8 mouse cellular contexts compared by ENCODE assay signal in genomic region chr7:28981651-28982273, GRCm38 (mm10). TPM values are rescaled to one million over a fixed set of nuclear protein-coding genes. Genes with fewer than 3 reads are reported as not detected.
DNase-seq lines count a peak whose midpoint lies in the region; ATAC-seq lines count a peak whose summit lies in the region.

Gene Eif3k (minus strand): TSS chr7:28981864.
Gene Map4k1 (plus strand): TSS chr7:28982050.

- H3K27me3 ChIP-seq in hindbrain, embryonic 11.5 days (ENCODE audit: control insufficient read depth, insufficient read depth, low read length) = no peaks in the 10 kb centered on the region

- ATAC-seq in hindbrain, embryonic 11.5 days (ENCODE audit: low FRiP score) = peak; percentile 96

- peak; percentile 98 for DNase-seq in Muller cell, postnatal 12 days (ENCODE audit: inconsistent ontology term)
- DNase-seq in cerebellum, adult 9-11 months = peak; percentile 98
- peak; percentile 98 to 99 for DNase-seq in frontal cortex, adult 2 months (ENCODE audit: extremely low spot score in 1 of 2, low spot score in 1 of 2)
- peak; percentile 99 for DNase-seq in hindbrain, embryonic 11.5 days (ENCODE audit: low spot score)
- DNase-seq in layer of hippocampus, postnatal 10 days (ENCODE audit: low spot score in 2 of 2) = peak; percentile 95 to 97
- peak; percentile 98 for DNase-seq in lung, postnatal 10 days
- peak; percentile 93 for DNase-seq in ovary, postnatal 36 days (ENCODE audit: low spot score)
- peak; percentile 97 for DNase-seq in thymus, postnatal 25 days

- H3K4me1 ChIP-seq in hindbrain, embryonic 11.5 days (replicated peaks; ENCODE audit: control insufficient read depth, insufficient read depth, low read length) = peaks cover 3% of the 10 kb centered on the region; the same call in 1 of the 2 replicates

- peak within 1 kb of the TSS; percentile 71 for H3K9ac ChIP-seq in hindbrain, embryonic 11.5 days (ENCODE audit: low read depth, low read length)

- H3K27ac ChIP-seq in hindbrain, embryonic 11.5 days (ENCODE audit: low read depth, low read length) = peak within 1 kb of the TSS; percentile 67; the same call in 1 of the 2 replicates

- WGBS in hindbrain, embryonic 11.5 days = under 1% methylated on average over 36 of the region's 36 CpGs

- no peaks in the 10 kb centered on the region for H3K9me3 ChIP-seq in hindbrain, embryonic 11.5 days (ENCODE audit: control insufficient read depth, low read length)

- peaks cover 8% of the 10 kb centered on the region; the same call in 1 of the 2 replicates for H3K36me3 ChIP-seq in hindbrain, embryonic 11.5 days (ENCODE audit: control insufficient read depth, insufficient read depth, low read length)

- H3K4me3 ChIP-seq in hindbrain, embryonic 11.5 days (ENCODE audit: low read depth, low read length) = peak within 1 kb of the TSS; percentile 69

- H3K4me2 ChIP-seq in hindbrain, embryonic 11.5 days (replicated peaks; ENCODE audit: low read depth, low read length) = peak within 1 kb of the TSS; percentile 72

RNA-seq across cellular contexts. Expression of gene Eif3k, which starts in this region (rescaled TPM):
- polyA plus RNA-seq in frontal cortex, adult 2 months (2012; rRNA removed) = 311 and 352 TPM in 2 replicates
- 389 and 409 TPM in 2 replicates for polyA plus RNA-seq in hindbrain, embryonic 11.5 days (2014; fragmentation: Nextera tagmentation; extraction: Ambion mirVana)
- 100 to 1,000 TPM; 177 to 178 TPM for total RNA-seq in layer of hippocampus, postnatal 10 days (2021)

RNA-seq across cellular contexts. Expression of gene Map4k1, which starts in this region (rescaled TPM):
- 3.1 and 3.8 TPM in 2 replicates for polyA plus RNA-seq in frontal cortex, adult 2 months (2012; rRNA removed)
- polyA plus RNA-seq in hindbrain, embryonic 11.5 days (2014; fragmentation: Nextera tagmentation; extraction: Ambion mirVana) = 4.3 and 5.0 TPM in 2 replicates
- total RNA-seq in layer of hippocampus, postnatal 10 days (2021) = 1 to 10 TPM; 4.6 to 5.8 TPM

Comparison
In these comparisons a context has a peak if more than half of its experiments do, and no peak if none do; other contexts are left out.
1. Peak in every context shown above with its lines: DNase-seq, ATAC-seq, H3K4me3 ChIP-seq and H3K27ac ChIP-seq.